Mouse (Mus musculus) neural tube, postnatal 0 days (tissue): ENCODE measurements around the gene Rbm17. TPM values are rescaled to one million over a fixed set of nuclear protein-coding genes. Genes with fewer than 3 reads are reported as not detected.

Experiments
- polyA plus RNA-seq: library from polyadenylated mRNA; unstranded; fragments of >200 nt; fragmentation: Nextera tagmentation; extraction: Ambion mirVana; gene quantifications from 2 replicates; pipeline ENCODE4 v1.2.1, GENCODE M21; 2015

The Rbm17 gene
- 110 and 116 TPM in 2 replicates for polyA plus RNA-seq

DNA sequence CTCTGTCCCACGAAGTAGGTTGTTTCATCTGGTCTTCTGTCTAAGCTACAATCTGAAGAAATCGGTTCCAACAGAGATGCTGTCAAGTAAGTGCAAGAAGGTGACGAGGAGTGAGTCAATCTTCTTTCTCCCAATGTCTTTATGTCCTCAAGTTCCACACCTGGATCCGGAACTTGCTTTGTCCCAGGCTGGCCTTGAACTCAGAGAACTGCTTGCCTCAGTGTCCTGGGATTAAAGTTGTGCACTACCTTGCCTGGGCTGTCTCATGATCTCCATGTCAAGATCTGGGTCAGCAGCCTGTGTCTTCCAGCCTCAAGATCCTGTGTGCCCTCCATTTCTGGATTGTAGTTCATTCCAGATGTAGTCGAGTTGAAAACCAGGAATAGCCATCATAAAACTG is at the start of gene Rbm17:
TSS of gene Rbm17 (minus strand) at position 101 of the 400 bp plus-strand sequence.

DNA sequence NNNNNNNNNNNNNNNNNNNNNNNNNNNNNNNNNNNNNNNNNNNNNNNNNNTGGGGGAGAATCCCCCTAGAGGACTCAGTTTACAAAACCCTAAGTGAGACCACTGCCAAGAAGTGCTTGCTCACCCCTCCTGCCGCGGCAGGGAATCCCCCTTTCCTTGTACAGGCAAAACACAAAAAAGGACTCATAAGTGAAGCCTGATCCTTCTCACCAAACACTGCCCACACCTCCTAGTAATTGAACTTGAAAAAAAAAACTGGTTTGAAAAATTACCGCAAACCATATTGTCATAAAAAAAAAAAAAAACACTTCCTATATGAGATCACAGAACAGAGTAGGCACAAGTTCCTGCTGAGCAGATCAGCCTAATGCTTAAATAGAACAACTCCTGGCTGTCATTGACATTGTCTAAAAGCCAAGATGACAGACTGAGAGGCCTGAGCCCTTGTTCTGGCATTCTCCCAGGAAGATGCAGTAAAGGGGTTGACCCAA is 38.5 kb upstream of the Rbm17 start, which contains the start of gene Il2ra:
TSS of gene Il2ra (plus strand) at position 357 of the 491 bp plus-strand sequence.

DNA sequence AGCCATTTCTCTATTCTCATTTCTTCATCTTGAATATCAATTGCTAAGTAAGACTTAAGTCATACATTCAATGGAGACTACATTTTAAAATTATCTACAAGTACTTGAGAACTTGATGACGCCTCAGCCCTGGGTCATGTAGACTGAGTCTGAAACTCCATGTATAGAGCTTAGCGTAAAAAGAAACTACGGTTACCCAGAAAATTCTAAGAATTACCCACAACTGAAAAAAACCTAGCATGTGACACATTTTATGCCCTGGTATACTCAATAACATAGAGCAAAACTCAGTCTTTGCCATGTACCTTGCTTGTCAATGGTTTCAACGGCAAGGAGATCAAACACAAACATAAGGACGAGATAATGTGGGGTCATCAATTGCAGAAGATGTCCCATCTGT is 21.9 kb upstream of the Rbm17 start, which contains the start of gene Gm17490:
TSS of gene Gm17490 (minus strand) at position 375 of the 400 bp plus-strand sequence.

DNA sequence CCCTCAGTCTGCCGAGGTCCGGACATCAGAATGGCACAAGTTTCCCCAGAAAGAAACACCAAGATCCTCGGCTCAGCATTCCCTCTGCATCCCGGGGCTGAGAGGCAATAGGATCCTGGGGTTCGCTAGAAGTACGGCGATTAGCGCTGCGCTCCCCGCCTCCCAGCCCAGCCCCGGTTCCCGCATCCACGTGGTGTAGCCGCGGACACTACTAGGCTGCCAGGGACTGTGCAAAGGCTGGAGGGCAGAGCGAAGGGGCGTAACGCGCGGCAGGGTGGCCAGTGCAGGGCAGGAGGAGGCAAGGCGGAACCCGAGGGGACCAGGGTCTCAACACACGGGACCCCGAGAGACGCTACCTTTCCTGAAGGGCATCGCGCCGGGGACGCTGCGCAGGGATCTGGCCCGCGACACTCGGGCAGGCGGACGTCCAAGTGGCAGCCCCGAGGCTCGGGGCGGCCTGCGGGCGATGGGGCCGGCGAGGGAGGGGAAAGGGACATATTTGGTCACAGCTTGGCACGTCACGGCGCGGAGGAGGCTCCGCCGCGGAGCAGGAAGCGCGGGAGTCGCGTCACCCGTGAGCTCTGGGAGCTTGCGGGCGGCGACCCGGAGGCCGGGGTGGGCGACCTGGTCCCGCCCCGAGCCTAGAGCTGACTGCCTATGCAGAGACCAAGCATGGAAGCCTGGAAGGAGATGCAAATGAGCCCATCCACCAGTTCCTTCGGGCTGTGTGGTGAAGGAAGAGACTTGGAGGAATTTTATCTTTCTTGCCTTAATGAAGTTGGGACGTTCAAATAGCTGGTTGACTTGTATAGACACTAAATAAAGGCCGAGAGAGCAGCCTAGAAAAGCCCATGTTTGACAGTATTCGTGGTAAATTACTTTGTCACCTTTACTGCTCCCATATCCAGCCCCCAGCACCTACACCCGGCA is 50.2 kb downstream of the Rbm17 start, which contains the start of gene Pfkfb3:
TSS of gene Pfkfb3 (minus strand) at position 607 of the 930 bp plus-strand sequence.

Other genes starting within 250 kb of the Rbm17 start
- gene Pfkfb3, start 50.1 kb downstream of the Rbm17 start, polyA plus RNA-seq: 29.8 TPM in 2 replicates
- not detected in 2 replicates for gene Gm17490, start 22.1 kb upstream of the Rbm17 start, polyA plus RNA-seq
- 0.05 TPM in 1 of 2 replicates, not detected in the other for gene Il2ra, start 38.7 kb upstream of the Rbm17 start, polyA plus RNA-seq
- gene Il15ra, start 101.1 kb upstream of the Rbm17 start, polyA plus RNA-seq: 3.5 and 3.6 TPM in 2 replicates
- 86.7 and 89.2 TPM in 2 replicates for gene Fbh1, start 173.4 kb upstream of the Rbm17 start, polyA plus RNA-seq
- 29.7 and 33.4 TPM in 2 replicates for gene Ankrd16, start 173.7 kb upstream of the Rbm17 start, polyA plus RNA-seq